Mouse (Mus musculus): ENCODE results near the gene Prpf3.

GRCm38 (mm10) chr3:95808384-95808783, 47.3 kb downstream of the Prpf3 start:
- TF ChIP-seq POLR2A (IDR thresholded peaks at IDR 0.05; ENCODE audit: low read depth, low read length) (no peak), CTCF (IDR thresholded peaks at IDR 0.05; ENCODE audit: borderline replicate concordance, insufficient read depth, low read length) (no peak)

Measured in embryonic fibroblast, embryonic 13.5 days (primary cell).